Mouse (Mus musculus) liver, embryonic 16.5 days (tissue): ENCODE results near the gene Limd2. TPM values are rescaled to one million over a fixed set of nuclear protein-coding genes. Genes with fewer than 3 reads are reported as not detected.
A peak's percentile ranks its signal among the peaks of the same experiment; 100 is the strongest.

Source experiments
- ATAC-seq: fragments of 200-750 bp; cut with Nextera tagmentation; 2 replicates; pipeline ENCODE4 v1.8.0; 2017; ENCODE audit warnings: low read depth, mild to moderate bottlenecking, moderate number of reproducible peaks, moderate library complexity
- H3K27ac ChIP-seq: fragments of 300-500 bp; sonication (generic); 2 replicates; pipeline ENCODE4 v1.5.1; 2014; ENCODE audit warnings: mild to moderate bottlenecking, low read length
- H3K27me3 ChIP-seq: fragments of 300-500 bp; sonication (generic); 2 replicates; pipeline ENCODE4 v1.6.1; 2014; ENCODE audit warnings: low read depth, low read length, mixed read lengths; ENCODE audit not compliant: control insufficient read depth, insufficient read depth
- H3K36me3 ChIP-seq: fragments of 300-500 bp; sonication (generic); 2 replicates; pipeline ENCODE4 v1.6.1; 2014; ENCODE audit warnings: mild to moderate bottlenecking; ENCODE audit not compliant: control insufficient read depth, insufficient read depth
- H3K4me1 ChIP-seq: fragments of 300-500 bp; sonication (generic); 2 replicates; pipeline ENCODE4 v1.6.1; 2014; ENCODE audit warnings: low read depth, low read length, mixed read lengths; ENCODE audit not compliant: control insufficient read depth
- H3K4me2 ChIP-seq: fragments of 300-500 bp; sonication (generic); 2 replicates; pipeline ENCODE4 v1.6.1; 2014; ENCODE audit warnings: low read depth, low read length, mixed read lengths
- H3K4me3 ChIP-seq: fragments of 300-500 bp; sonication (generic); 2 replicates; pipeline ENCODE4 v1.5.1; 2014; ENCODE audit warnings: low read depth, mild to moderate bottlenecking, low read length
- H3K9ac ChIP-seq: fragments of 300-500 bp; sonication (generic); 2 replicates; pipeline ENCODE4 v1.6.1; 2014; ENCODE audit warnings: low read depth, low read length
- H3K9me3 ChIP-seq: fragments of 300-500 bp; sonication (generic); replicated peaks from 2 replicates; pipeline ENCODE4 v1.6.1; 2016; ENCODE audit warnings: low read length; ENCODE audit not compliant: control insufficient read depth
- WGBS: fragments of 180-500 bp; shearing (Covaris S2); extraction: QIAGEN DNeasy Blood & Tissue Kit; methylation state at CpG from one replicate; pipeline ENCODE4 v1.1.7; 2014; ENCODE audit not compliant: insufficient replicate concordance; 5-methylcytosine and 5-hydroxymethylcytosine counted together
- polyA plus RNA-seq: library from polyadenylated mRNA; unstranded; fragments of >200 nt; fragmentation: Nextera tagmentation; extraction: Ambion mirVana; gene quantifications from 2 replicates; pipeline ENCODE4 v1.2.1, GENCODE M21; 2015

Limd2 gene
- polyA plus RNA-seq, 1 experiment from 2014 or later, result 79.6 TPM

GRCm38 (mm10) chr11:106194155-106194541 is 33.5 kb upstream of the Limd2 start:
- peak overlapping the region; percentile 93 for H3K27ac ChIP-seq
- H3K27me3 ChIP-seq, result no peaks in the 10 kb centered on the region
- peak overlapping the region; percentile 86 for H3K4me2 ChIP-seq
- peak overlapping the region; percentile 81 for H3K4me3 ChIP-seq
- peaks cover 31% of the 10 kb centered on the region for H3K4me1 ChIP-seq
- H3K9ac ChIP-seq, result peak overlapping the region; percentile 83
- 33% methylated on average over 3 of the region's 3 CpGs for WGBS
- H3K36me3 ChIP-seq, result peaks cover 10% of the 10 kb centered on the region
- no peak for ATAC-seq
- H3K9me3 ChIP-seq, result no peaks in the 10 kb centered on the region

- Histone ChIP-seq H3K9me3 (no peaks in the 10 kb centered on the region), H3K36me3 (peaks cover 10% of the 10 kb centered on the region), H3K4me2 (peak overlapping the region; percentile 90), H3K27ac (peak overlapping the region; percentile 95), H3K4me1 (peaks cover 28% of the 10 kb centered on the region), H3K27me3 (no peaks in the 10 kb centered on the region), H3K4me3 (peak overlapping the region; percentile 81), H3K9ac (peak overlapping the region; percentile 85)
- under 1% methylated on average over 44 of the region's 44 CpGs for WGBS
- ATAC-seq, result peak; percentile 95
These were observed 32.9 kb upstream of the Limd2 start for GRCm38 (mm10) chr11:106193371-106194154.

- peaks cover 22% of the 10 kb centered on the region for H3K4me1 ChIP-seq
- WGBS, result 3% methylated on average over 19 of the region's 19 CpGs
- no peaks in the 10 kb centered on the region for H3K27me3 ChIP-seq
- H3K4me2 ChIP-seq, result peak overlapping the region; percentile 90
- peak overlapping the region; percentile 85 for H3K9ac ChIP-seq
- no peaks in the 10 kb centered on the region for H3K9me3 ChIP-seq
- peak overlapping the region; percentile 81 for H3K4me3 ChIP-seq
- peak overlapping the region; percentile 95 for H3K27ac ChIP-seq
- peaks cover 3% of the 10 kb centered on the region for H3K36me3 ChIP-seq
- ATAC-seq, result peak; percentile 31
These were observed 32.2 kb upstream of the Limd2 start for GRCm38 (mm10) chr11:106192657-106193370.

GRCm38 (mm10) chr11:106192241-106192640 is 31.6 kb upstream of the Limd2 start:
- no peaks in the 10 kb centered on the region; the same call in 1 of the 2 replicates for H3K36me3 ChIP-seq
- H3K9ac ChIP-seq, result peak overlapping the region; percentile 85
- peak overlapping the region; percentile 90 for H3K4me2 ChIP-seq
- WGBS, result 29% methylated on average over 5 of the region's 5 CpGs
- peak overlapping the region; percentile 81 for H3K4me3 ChIP-seq
- no peaks in the 10 kb centered on the region for H3K27me3 ChIP-seq
- H3K4me1 ChIP-seq, result peaks cover 22% of the 10 kb centered on the region
- H3K9me3 ChIP-seq, result no peaks in the 10 kb centered on the region
- ATAC-seq, result no peak
- peak overlapping the region; percentile 95 for H3K27ac ChIP-seq

GRCm38 (mm10) chr11:106191716-106192115 is 31.1 kb upstream of the Limd2 start:
- Histone ChIP-seq H3K4me1 (peaks cover 22% of the 10 kb centered on the region), H3K9ac (no peak overlapping the region; the same call in 1 of the 2 replicates), H3K27me3 (no peaks in the 10 kb centered on the region), H3K36me3 (no peaks in the 10 kb centered on the region), H3K27ac (peak overlapping the region; percentile 95; the same call in 1 of the 2 replicates), H3K4me3 (no peak overlapping the region), H3K4me2 (peak overlapping the region; percentile 90; the same call in 1 of the 2 replicates), H3K9me3 (no peaks in the 10 kb centered on the region)
- ATAC-seq, result no peak
- 82% methylated on average over 3 of the region's 3 CpGs for WGBS

GRCm38 (mm10) chr11:106187326-106187725 is 26.7 kb upstream of the Limd2 start:
- Histone ChIP-seq H3K9ac (no peak overlapping the region), H3K4me1 (peaks cover 6% of the 10 kb centered on the region), H3K27me3 (no peaks in the 10 kb centered on the region), H3K4me3 (no peak overlapping the region), H3K36me3 (no peaks in the 10 kb centered on the region), H3K9me3 (no peaks in the 10 kb centered on the region), H3K27ac (no peak overlapping the region), H3K4me2 (no peak overlapping the region)
- 81% methylated on average over 4 of the region's 4 CpGs for WGBS
- no peak for ATAC-seq

GRCm38 (mm10) chr11:106180449-106180801 is 19.8 kb upstream of the Limd2 start:
- H3K27ac ChIP-seq, result no peak overlapping the region
- H3K4me2 ChIP-seq, result no peak overlapping the region

GRCm38 (mm10) chr11:106179711-106180448 is 19.2 kb upstream of the Limd2 start:
- H3K9ac ChIP-seq, result no peak overlapping the region
- H3K4me3 ChIP-seq, result no peak overlapping the region
- no peaks in the 10 kb centered on the region for H3K36me3 ChIP-seq
- peaks cover 25% of the 10 kb centered on the region for H3K4me1 ChIP-seq
- no peak for ATAC-seq
- no peak overlapping the region for H3K4me2 ChIP-seq
- H3K27me3 ChIP-seq, result no peaks in the 10 kb centered on the region
- WGBS, result 66% methylated on average over 7 of the region's 7 CpGs
- no peak overlapping the region for H3K27ac ChIP-seq
- H3K9me3 ChIP-seq, result no peaks in the 10 kb centered on the region

More at GRCm38 (mm10) chr11:106180449-106180801, 19.8 kb upstream of the Limd2 start:
- ATAC-seq, result no peak
- 75% methylated on average over 2 of the region's 2 CpGs for WGBS
- Histone ChIP-seq H3K36me3 (no peaks in the 10 kb centered on the region), H3K9me3 (no peaks in the 10 kb centered on the region), H3K27me3 (no peaks in the 10 kb centered on the region), H3K4me3 (no peak overlapping the region), H3K4me1 (peaks cover 23% of the 10 kb centered on the region), H3K9ac (no peak overlapping the region)
